Mouse (Mus musculus) stomach, postnatal 0 days (tissue): ENCODE data around the gene Entpd8.

Experiments
- CTCF ChIP-seq: IDR thresholded peaks from 2 replicates; pipeline ENCODE4 v1.5.1; 2016; ENCODE audit warnings: antibody characterized with exemption, low read depth, mild to moderate bottlenecking, moderate library complexity
- EP300 ChIP-seq: optimal IDR thresholded peaks from 2 replicates; pipeline ENCODE3; 2016; ENCODE audit warnings: antibody characterized with exemption

GRCm38 (mm10) chr2:25111184-25111791 lies 31.2 kb downstream of the Entpd8 start:
- no peak for TF ChIP-seq EP300
- TF ChIP-seq CTCF: no peak
